Mouse (Mus musculus) cerebellum, adult 9-10 months (tissue): ENCODE measurements around the gene Dap.

Experiments used
- DNase-seq: peaks from one replicate; pipeline ENCODE4 v3.0.0; 2022

Dap gene

DNA sequence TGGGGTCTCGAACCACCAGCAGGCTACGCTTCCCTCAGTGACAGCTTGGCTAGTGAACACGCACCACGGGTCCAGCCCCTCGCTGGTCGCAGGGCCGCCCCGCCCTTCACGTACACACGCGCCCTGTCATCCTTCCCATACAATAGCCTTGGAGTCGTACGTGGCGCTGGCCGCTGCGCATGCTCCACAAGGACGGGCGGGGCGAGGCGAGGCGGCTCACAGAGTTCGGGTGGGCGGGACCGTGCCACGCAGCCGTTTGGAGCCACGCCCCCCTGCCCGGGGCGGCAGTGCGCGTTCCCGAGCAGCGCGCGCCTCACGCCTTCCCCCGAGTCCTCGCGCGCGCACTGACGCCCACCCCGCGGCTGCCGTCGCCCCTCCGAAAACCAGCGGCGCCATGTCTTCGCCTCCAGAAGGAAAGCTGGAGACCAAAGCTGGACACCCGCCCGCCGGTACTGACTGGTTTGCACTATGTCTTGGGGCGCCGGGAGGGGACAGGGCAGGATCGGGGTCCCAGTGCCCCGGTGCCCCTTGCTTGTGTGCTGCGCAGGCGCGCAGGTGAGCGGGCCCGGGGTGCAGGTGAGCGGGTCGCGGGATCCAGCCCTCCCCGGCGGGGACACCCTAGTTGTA is at the start of gene Dap:
TSS of gene Dap (plus strand) at position 180 of the 627 bp plus-strand sequence.
- peak; percentile 98 for DNase-seq

DNA sequence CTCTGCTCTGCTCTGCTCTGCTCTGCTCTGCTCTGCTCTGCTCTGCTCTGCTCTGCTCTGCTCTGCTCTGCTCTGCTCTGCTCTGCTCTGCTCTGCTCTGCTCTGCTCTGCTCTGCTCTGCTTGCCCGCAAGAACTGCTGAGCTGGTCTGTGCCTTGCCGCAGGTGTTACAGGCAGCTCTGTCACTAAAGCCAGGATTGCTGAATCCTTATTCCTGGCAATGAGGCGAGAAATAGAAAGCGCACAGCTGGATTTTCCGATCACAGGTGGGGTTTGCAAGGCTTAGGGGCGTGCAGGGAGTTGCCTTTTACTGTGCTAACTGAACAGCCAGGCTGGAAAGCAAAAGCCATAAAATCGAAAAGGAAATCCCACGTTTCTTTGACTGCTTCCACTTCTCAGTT is 47.5 kb upstream of the Dap start:
- no peak for DNase-seq

DNA sequence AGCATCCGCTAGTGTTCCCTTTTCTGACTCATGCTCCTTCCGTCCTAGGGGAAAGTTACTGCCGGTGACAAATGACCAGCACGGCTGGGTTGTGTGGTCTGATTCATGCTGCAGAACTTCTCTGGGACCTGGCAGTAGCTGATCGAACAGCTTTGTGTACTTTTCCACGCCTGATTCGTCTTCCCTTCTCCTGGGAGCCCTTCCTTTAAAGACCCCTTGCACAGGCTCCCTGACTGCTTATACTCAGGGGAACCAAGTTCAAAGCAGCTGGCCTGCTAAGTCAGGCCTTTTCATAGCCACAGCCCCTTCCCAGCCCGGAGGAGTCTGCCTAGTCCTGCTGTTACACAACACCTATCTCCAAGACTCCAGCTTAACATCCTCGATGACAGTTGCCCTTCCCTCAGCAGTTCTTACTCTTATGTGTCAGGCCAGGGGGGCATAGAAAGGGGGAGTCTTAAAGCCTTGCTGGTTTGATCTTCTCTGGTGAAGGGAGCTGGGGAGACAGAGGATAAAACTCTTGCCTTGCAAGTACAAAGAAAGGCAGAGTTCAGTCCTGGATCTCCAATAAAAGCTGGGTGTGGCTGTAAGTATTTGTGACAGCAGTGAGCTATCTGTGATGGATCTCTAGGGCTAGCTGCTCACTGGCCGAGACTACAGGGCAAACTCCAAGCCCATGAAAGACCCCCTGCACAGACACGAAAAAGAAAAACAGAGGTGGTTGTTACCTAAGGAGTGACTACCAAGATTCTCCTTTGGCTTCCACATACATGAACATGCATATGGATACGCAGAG is 39.3 kb upstream of the Dap start:
- DNase-seq: no peak

DNA sequence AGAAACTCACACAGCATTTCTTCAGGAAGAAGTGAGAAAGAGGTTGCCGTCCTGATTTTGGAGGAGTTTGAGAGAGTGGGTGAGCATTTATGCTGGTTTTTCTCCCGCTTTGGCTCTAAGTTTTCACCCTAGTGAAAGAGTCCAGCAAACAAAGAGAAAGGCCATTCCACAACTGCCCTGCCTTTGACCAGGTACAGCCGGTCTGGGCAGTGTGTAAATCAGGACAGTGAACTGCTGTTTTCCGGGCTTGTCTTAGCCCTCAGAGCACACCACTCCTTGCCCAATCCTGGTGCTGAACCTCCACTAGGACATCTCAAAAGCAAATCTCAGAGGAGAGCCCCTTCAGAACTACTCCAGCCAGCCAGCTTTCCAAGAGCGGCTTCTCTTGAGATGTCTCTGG is 38.6 kb upstream of the Dap start:
- DNase-seq: no peak

DNA sequence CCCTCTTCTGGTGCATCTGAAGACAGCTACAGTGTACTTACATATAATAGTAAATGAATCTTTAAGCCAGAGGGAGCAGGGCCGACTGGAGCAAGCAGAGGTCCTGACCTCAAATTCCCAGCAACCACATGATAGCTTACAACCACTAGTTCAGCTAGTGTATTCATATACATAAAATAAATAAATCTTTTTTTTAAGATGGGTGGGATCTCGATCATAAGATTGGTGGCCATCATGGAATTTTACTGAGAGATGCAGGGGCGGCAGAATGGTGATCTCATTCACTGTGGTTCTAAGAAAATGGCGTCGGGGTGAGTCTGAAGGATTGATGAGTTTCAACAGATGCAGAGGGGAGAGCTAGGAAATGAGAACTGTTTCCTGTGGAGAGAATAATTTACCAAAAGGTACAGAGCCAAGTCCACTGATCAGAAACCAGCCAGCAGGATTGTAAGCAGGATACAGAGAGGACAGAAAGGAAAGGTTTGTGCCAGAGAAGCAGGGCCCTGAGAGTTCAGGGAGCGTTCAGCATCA is 37.7 kb upstream of the Dap start:
- no peak for DNase-seq

DNA sequence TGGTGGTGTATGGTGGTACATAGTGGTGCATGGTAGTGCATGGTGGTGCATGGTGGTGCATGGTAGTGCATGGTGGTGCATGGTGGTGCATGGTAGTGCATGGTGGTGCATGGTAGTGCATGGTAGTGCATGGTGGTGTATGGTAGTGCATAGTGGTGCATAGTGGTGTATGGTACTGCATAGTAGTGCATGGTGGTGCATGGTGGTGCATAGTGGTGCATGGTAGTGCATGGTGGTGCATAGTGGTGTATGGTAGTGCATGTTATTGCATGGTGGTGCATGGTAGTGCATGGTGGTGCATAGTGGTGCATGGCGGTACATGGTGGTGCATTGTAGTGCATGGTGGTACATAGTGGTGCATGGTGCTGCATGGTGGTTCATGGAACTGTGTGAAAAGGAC is 31.6 kb upstream of the Dap start:
- no peak for DNase-seq

DNA sequence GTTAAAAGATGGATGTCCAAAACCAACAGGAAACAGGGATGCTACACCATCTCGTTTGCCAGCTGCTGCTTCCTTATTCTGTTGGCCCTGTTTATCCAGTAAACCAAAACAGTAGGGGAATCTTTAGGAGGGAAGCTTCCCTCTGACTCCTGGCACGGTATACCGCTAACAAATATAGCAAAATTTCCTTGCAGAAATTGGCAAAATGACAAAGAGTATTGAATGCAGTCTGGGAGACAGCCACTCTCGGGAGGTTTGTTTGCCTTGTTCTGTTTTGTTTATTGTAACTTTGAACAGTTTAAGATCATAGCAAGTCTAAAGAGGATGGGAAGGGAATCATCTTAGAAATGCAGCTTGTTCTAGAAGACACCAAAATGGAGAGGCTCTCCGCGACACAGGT is 28.3 kb upstream of the Dap start:
- no peak for DNase-seq

DNA sequence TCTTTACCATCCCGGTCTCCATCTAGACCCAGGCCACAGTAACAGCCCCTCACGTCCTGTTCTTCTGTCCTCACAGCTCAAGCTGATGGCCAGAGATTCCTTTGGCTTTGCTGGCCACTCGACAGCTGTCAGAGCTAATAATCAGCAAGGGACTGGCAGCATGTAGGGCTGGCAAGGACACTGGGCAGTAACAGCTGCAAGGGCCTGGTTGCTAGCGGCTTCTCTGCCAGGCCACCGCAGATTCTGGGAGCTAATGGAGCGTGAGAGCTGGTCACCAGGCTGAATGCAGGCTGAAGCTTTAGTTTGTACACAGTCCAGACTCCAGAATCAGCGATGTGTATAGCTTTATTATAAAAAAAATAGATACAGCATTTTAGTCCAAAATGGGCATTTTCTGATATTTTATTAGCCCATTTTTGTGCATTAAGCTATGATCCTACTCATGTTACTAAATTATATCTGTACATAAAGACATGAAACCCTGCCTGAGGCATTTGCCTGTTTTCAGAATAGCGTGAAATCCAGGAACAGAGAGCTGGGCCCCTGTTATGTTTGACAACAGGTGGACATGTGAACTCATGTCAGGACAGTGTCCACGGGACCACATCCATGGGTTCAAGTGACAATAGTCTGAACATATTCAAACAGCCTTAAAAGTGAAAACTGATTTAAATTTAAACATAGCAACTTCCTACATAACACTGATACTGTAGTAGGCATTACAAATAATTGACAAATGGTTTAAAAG is 16.6 kb upstream of the Dap start:
- no peak for DNase-seq

DNA sequence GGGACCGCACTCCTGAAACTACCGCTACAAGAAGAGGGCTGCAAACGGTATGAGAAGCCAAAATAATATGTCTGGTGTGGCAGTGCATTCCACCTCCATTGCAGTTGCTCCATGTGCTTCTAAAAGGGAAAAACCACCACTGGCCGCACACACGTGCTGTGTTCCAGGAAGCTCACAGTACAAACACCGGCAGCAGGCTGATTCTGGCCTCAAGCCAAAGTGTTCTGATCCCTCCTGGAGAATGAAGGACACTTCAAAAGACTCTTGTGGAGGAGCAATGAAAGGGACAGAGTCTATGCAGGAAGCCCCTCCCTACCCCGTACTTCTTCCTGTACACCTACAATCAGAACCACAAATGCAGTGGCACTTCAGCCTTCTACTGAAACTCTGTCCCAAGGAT is 12.2 kb upstream of the Dap start:
- no peak for DNase-seq

DNA sequence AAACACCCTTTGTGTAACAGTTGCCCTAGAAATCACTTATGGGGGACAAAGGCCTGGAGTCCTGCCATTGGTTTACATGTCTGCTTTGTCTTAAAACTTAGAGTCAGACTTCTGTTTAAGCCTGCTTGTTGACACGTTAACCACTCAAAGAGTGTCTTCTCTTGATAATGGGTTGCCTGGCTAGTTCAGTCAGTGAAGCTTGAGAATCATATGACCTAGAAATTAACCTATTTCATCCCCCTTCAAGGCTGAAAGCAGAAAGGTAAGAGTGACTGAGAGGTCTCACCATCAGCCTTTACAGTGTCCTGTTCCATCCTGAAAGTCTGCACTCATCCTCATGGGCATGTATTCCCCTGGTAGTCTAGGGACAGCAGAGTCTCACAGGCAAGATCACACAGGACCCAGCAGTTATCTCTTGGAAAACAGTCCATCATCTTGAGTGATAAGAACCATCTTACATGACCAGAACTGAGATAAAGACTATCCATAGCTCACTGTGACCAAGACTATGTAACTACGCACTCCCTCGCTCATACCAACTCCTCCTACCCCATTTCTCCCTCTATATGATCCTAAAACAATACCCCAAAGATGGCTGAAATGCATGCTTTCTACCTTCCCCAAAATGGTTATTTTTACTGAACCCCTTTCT is 10.4 kb upstream of the Dap start:
- DNase-seq: no peak

DNA sequence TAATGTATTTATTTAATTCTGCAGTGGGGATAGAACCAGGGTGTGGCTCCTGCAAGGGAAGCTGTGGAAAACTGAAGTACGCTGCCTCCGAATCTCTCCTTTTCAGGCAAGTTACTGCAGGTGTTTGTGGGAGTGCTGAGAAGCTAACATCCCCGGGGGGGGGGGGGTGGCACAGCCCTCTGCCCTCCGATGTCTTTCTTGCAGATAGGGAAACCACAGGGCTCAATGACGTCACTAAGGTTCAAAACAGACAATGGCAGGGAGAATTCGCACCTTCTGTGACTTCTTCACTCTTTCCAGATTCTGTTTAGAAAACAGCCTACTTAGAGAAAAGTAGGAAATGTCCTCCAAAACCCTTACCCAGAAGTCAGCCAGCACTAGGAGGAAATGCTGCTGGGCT is 1.9 kb upstream of the Dap start:
- DNase-seq: no peak

DNA sequence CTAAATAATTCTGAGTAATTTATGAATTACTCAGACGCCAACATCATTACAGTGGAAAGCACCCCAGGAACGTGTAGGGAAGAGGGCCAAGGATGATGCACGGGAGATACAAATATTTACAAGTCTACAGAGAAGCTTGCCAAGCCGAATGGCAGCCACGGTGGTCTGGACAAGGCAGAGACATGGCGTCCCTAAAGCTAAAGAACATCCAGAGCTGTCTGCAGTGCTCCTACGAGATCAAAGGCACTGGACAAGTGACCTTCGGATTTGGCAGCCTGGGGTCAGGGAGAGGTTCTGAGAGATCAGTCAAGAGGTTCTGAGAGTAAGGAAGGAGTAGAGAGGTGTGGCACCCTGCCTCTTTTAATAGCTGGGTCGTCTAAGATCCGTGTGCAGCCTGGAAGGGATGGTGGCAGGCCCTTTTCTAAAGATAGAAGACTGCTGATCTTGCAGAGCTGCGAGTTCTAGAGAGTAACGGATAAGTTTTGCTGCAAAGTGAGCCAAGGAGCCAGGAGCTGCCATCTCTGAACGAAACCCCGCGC is 449 bp upstream of the Dap start:
- DNase-seq: peak; percentile 54

DNA sequence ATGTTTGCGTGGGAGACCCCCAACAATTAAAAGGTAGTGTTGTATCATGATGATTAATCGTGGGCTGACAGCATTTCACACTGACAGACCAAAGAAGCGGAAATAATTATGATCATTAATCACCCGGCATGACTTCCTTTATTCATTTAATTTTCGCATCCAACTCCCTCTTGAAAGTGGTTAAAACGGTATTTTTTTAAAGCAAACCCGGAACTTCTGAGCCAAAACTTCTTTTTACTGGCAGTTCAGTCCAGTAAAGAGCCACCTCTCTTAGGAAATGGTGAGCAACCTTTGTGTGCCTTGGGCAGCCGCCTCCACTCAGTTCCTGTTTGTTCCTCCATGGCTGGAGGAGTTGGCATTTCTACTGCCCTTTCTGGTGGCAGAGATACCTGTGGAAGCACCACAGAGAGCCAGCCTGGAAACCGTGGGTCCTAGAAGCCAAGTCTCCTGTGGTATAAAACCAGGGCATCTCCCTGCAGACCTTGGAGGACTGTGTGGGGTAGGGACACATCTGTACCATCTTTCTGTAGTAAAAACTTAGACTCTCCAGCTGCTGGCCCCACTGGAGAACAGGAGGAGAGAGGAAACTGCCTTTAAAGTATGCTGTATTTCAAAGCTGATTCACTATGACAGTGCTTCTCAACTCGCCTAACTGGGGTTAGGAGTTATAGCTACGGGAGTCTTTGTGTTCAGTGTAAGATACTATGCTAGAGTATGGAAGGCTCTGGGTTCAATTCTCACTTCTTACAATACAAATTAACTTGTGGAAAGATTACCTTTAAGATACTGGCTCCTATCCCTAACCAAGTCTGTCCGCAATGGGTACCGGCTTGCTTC is 910 bp downstream of the Dap start:
- DNase-seq: peak; percentile 45

DNA sequence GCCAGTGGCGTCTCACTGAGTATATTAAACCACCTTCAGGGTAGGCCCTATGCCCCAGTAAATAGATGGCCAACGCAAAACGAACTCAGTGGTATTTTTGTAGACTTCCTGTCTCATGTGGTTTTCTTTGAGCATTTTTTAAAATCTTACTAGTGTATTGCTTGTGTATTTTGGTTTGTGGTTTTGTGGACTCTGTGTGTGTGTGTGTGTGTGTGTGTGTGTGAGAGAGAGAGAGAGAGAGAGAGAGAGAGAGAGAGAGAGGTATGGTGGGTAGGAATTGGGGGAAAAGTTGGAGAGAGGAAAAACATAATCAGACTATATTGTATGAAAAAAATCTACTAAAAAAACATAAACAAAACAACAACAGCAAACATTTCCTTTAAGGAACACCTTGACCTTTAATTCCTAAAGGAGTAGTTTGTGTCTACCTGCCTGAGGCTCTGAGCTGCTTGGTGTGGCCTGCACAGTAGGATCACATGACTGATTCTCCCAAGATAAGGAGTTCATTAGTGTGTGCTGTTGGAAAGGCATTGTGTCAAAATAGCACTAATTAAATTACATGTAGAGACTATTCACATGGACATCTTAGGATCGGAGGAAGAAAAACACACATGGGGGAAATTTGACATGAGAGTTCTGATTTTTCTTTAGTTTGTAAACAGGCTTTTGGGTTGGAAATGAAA is 1.7 kb downstream of the Dap start:
- no peak for DNase-seq

DNA sequence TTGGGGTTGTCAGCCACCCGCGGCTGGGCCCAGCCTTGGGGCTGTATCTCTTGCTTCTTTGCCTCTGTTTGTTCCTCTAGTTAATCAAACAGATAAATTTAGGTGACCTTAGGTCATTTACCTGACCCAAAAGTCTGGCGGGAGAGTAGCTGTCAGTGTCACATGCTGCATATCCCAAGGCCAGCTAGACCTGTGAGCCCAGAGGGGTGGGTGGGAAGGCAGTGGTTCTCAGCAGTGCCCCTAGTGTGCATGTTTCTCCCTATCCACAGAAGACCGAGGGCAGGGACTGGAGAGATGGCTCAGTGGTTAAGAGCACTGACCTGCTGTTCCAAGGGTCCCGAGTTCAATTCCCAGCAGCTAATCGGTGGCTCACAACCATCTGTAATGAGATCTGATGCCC is 2.4 kb downstream of the Dap start:
- no peak for DNase-seq

DNA sequence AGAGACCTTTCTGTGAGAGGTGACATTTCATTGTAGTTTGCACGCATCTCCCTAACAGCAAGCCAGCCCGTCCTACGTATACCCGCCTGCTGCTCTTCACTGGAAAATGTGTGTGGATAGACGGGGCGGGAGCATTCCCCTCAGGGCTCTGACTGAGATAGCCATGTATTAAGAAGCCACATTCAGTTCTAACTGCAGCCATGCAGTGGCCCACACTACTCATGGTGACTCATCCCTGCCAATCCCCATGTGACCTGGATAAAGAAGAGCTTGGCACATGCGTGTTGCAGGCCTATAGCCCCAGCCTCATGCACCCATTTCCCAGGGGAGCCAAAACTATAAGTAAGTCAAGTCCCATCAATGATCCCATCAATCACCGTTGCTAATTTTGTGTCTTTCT is 3.7 kb downstream of the Dap start:
- DNase-seq: no peak

DNA sequence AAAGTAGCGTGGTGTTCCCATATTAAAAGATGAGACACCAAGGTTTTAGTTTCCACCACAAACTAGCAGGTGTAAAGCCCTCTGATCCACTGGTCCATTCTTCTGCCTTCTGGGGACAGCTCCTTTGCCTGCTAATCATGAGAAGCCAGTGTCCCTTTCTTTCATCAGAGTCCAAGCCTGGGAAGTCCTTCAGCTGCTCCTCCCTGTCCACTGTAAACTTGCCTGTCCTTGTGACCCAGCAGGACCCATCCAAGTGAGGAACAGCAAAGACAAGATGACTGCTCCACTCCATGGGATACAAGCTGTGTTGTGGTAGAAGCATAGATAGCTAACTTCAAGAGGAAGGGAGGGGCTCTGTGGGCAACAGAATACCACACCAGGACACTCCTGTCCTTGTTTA is 8.9 kb downstream of the Dap start:
- no peak for DNase-seq

DNA sequence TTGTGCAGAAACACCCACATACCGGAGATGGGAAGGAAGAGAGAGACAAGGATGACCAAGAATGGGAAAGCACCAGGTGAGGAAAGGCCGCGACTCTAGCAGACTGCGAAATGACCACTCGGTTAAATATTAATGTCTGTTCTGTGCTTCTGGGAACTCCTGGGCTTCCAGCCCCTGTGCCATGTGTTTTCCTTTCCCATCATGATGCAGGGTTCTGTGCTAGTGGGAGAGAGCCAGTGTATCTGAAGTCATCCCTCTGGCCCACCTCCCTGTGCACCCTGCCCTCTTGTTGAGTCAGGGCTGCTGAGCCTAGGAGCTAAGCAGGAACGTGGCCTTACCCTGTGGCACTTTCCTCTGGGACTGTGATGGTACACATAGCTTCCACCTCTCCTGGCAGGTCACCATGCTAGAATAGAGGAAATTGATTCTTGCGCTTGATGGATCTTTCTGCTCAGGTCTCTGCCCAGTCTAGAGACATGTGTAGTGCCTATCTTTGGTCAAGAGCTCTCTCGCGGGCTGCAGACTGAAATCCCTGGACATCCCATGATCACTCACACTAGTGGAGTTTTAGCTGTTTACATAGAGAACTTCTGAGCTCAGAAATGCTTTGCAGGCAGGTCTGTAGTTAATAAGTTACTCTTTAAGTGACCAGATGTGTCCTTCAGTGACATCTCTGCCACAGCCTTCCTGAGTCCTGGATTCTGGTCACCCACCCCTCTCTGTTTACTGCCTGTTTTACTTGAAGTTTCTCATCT is 11.9 kb downstream of the Dap start:
- no peak for DNase-seq

DNA sequence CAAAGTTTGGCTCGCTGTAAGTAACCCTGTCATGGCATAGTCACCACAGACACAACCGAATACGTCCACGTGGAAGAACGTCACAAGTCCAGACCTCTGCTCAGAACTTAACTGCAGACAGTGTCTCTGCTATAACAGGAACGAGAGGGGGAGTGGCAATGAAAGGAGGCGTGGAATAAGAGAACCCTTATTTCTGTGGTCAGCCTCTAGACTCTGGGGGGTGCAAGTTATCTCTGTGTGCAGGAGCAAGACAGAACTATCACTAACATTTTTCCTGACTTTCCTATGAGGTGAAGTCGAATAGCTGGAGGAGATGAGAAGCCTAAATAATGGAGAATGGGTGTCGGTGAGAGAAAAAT is 12.4 kb downstream of the Dap start:
- no peak for DNase-seq

DNA sequence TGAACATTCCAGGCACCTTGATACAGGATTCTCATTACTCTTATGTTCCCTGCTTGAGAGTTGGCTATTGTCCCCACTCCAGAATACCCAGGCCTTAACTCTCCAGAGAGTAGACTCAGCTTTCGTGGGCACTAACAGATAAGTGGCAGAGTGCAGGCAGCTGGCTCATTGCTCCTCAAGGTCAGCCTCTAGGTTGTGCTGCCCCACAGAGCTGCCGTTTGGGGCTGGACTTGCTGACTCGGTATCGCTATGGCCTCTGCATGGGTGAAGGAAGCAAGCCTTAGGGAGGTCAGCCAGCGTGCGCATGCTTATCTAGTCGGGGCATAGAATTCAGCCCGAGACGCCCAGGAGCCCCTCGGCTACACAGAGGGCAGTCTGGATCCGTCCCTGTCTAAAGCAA is 13.3 kb downstream of the Dap start:
- DNase-seq: no peak

DNA sequence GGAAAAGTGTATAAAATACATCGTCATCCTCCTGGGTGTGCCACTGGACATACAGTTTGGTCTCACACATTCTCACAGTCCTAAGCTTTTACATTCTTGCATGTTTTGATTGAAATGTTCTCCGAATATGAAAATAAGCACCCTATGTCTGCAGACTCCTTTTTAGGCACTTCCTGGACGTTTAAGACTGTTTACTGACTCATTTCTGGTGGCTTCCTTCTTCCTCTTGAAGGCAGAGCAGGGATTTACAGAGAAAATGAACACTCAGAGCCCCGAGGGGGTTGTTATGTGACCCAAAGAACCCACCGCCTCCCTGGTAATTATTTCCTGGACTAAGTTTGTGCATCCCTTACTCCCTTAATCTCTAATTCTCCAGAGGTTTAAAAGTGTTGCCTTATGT is 13.8 kb downstream of the Dap start:
- no peak for DNase-seq
